Mouse (Mus musculus) A20 (cell line): ENCODE results near the gene Wdfy3.
"Not testable (repeated sequence)": the region's sequence is repeated elsewhere in the genome, so short reads cannot be mapped to it uniquely, and the experiment has no call there.

Experiments used
- DNase-seq: peaks from one replicate; pipeline ENCODE4 v3.0.0-alpha.2; 2011; ENCODE audit warnings: low read depth, low spot score

Gene Wdfy3

GRCm38 (mm10) chr5:101948641-101949040, 121.1 kb downstream of the Wdfy3 start:
- no peak for DNase-seq

GRCm38 (mm10) chr5:101945731-101946130, 124.0 kb downstream of the Wdfy3 start:
- no peak for DNase-seq

DNA sequence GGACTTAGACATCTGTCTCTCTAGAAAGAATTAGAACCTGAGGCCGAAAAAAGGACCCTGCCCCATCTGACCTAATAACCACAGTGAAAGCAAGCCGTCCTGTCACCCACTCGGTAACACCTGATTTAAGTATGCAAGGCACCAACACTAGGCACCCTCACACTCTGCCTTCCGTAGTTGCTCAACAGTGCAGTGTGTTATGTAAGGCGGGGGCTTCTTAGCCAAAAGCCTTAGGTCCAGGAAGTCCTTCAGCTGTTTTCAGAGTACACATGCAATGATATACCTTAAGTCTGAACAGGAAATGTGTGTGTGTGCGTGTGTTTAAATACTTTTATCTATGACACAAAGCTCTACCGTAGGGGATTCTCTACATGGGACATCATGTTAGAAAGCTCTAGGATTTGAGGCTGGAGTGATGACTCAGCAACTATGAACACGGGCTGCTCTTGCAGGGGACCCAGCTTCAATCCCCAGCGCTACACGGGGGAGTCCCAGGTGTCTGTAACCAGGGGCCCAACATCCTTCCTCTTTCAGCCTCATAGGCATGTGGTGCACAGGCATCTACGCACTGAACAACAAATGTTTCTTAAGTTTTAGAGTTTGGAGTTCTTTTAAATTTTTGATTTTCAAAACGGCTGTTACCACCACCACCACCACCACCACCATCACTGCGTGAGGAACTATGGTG, 131.7 kb downstream of the Wdfy3 start:
- no peak for DNase-seq

- DNase-seq: no peak
Observed at GRCm38 (mm10) chr5:101937362-101937761, 132.4 kb downstream of the Wdfy3 start.

DNA sequence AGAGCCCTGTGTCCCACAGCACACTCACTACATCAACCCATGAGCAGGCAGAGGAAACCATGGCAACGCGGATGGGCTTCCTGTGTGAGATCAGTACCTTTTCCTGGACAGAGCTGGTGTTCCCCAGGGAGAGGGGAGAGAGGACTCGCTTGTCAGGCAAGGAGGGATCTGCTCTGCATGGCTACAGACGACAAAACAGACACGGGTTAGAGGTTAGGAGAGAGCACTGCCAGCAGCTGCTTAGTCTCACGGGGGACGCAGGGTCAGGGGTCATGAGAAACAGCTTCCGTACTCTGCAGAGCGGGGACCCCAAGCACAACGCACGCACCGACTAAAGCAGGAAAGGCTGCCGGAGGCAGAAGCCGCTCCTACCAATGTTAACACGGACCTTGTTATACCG, 133.8 kb downstream of the Wdfy3 start:
- DNase-seq: no peak

DNA sequence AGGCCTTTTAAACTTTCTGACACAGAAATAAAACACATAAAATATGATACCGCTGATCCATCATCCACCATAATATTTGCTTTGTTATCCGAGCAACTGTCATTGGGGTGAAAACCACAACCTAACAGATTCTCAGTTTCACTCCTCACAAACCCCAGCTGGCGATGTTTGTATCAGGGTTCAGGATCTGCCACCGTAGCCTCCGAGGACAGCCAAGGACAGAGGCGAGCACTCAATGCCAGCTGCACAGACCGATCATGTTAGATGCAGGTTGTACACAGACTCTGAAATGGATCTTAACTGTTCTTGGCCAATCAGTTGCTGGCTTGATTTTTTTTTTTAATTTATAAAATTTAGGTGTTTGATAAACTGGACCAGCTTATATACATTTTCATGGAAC, 135.1 kb downstream of the Wdfy3 start:
- DNase-seq: no peak

- DNase-seq: no peak
Observed at GRCm38 (mm10) chr5:101932971-101933810, 136.5 kb downstream of the Wdfy3 start.

- no peak for DNase-seq
Observed at GRCm38 (mm10) chr5:101931997-101932396, 137.7 kb downstream of the Wdfy3 start.

GRCm38 (mm10) chr5:101926311-101926710, 143.4 kb downstream of the Wdfy3 start:
- no peak for DNase-seq

DNA sequence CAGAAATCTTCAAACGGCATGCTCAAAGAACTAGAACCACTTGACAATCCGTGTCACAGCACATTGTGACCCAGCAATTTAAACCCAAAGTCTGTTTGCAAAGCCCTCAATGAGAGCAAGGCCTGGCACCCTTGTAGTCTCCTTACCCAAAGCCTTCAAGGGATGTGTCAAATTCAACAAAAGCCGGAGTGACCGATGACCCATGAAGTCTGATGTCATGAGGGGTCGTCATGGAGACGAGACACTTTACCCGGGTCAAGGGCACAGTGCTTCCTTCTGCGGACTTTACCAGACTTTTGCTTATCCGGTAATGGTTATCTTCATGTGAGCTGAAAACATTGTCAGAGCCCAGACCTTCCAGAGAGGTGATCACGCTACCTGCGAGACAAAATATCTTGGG, 146.0 kb downstream of the Wdfy3 start:
- DNase-seq: no peak

- DNase-seq: no peak
Observed at GRCm38 (mm10) chr5:101919559-101919958, 150.2 kb downstream of the Wdfy3 start.

- DNase-seq: no peak
Observed at GRCm38 (mm10) chr5:101909468-101909867, 160.3 kb downstream of the Wdfy3 start.

- DNase-seq: no peak
Observed at GRCm38 (mm10) chr5:101905624-101906023, 164.1 kb downstream of the Wdfy3 start.

DNA sequence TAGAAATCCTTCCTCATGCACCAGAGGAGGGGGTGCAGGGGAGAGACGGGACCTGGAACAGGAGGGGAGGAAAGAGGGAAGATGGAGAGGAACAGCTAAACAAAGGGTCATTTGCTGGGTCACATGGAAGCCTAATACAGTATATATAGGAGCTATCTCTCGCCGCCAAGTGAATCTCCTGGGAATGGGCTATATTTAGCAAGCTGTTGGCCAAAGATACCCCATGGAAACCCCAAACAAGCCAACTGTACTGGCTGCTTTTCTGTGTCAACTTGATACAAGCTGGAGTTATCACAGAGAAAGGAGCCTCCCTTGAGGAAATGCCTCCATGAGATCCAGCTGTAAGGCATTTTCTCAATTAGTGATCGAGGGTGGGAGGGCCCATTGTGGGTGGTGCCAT, 164.9 kb downstream of the Wdfy3 start:
- DNase-seq: not testable (repeated sequence)

DNA sequence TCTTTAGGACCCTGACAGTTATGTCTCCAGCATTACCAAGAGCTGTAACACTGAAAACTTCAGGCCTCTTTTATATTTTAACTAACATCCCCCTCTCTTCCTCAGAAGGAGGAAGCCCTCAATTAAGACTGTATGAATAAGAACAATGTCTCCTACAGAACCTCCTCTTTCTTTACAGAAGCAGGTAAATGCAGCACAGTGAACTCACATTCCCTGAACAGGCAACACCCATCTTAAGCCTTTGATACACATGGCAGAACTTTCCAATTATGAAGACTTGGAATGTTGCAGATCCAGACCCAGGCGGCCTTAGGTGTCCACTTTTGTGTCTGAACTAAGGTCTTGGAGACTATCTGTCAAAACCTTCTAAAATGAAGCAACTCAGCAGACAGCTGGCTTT, 167.0 kb downstream of the Wdfy3 start:
- DNase-seq: no peak

DNA sequence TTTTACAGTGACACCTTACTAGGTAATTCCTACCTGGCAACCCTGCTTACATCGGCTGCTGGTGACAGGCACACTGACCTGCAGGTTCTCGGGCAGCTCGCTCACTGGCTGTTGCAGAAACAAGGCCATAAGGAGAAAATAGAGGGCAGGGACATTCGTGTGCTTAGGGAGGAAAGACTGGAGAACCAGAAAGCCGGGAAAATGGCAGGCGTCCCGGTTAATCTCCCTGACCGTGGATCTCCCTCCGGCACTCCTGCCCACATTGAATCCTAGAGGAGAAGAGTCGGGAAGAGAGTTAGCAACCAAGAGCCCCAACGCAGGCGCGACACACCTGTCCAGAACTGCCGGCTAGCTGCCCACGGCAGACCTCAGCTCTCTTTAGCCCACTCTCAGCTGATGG, 169.7 kb downstream of the Wdfy3 start:
- DNase-seq: no peak

DNA sequence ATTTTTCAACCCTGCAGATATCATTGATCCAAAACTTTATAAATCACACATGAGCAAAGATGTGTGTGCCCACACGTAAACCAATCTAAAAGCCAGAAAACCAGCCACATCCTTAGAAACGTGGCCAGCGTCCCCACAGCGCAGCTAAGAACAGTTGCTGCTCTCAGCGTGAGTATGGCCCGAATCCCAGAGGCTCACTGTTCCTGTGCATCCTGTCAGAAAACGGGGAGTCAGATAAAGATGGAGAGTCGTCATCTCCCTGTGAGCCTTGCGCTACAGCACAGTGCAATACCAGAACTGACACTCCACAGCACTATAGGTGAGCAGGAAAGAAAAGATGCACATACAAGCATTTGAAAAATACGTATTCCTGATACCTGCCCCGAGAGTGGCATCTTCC, 172.9 kb downstream of the Wdfy3 start:
- no peak for DNase-seq

DNA sequence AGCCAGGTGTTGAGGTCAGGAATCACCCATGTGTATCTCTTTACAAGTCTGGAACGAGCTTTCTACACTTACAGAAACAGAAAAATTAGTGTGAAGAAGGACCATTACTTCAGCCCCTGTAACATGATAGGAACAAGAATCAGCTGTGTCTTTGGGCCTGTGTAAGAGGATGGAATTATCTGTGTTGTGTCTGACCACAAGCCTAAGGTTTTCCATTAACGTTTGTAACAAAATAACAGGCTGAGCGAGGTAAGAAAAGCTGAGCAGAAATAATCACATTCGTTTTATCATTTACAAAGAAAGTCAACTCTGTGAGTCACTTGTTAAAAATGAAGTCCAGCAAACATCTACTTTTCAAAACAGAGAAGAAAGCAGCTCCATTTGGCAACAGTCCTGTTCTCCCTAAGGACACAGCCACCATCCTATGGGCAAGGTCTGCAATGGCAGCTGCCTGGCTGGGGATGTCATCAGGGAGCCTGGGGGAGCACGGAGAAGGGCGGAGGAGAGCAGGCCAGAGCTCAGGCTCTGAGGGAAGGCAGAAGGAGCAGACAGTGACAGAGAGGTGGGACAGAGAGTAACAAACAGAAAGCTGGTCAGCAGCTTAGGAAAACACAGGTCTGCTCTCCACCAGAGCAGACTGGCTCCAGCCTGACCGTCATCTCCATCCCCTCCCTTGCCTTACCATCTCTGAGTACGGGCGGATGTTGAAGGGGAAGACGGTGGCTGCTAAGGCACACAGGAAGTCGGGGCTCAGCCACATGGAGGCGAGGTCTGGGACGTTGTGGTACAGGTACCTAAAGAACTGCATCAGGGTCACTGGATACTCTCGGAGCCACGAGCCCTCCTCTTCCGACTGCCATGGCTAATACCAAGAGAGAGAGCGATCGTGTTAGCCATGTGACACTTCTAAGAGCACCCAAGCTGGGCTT, 173.7 kb downstream of the Wdfy3 start:
- DNase-seq: no peak

- DNase-seq: no peak
Observed at GRCm38 (mm10) chr5:101895119-101895518, 174.6 kb downstream of the Wdfy3 start.

DNA sequence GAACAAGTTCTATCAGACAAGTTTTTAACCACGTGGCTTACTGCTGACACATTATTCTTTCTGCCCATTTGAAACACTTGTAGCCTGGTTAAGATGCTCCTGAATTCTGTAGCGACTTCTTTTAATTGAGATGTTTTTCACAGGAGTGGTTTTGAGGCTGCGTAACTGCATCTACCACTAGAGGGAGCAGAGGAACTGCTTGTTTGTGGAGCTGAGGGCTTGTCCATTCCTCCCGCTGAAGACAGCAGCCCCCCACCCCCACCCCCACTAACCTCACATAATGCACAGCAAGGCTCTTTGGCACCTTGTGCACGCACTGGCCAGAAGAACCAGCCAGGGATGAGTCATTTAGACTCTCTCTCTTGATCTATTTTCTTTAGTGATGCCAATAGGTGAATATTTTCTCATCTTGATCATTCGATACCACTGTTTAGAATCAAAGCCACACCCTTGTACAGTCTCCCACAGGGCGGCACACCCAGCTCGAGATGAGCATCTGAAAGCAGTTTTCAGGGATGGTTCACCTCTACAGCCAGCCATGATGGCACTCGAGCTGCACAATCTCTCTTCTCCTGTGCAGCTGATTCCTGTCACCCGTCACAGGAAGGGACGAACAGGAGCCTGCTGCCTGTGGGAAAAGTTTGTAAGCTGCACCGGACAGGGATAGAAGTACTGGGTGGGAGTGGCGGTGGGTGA, 175.8 kb downstream of the Wdfy3 start:
- DNase-seq: no peak

- DNase-seq: no peak
Observed at GRCm38 (mm10) chr5:101891694-101892416, 177.9 kb downstream of the Wdfy3 start.
